Mouse (Mus musculus): ENCODE measurements around the gene Gm6902.
"Not testable (repeated sequence)": the region's sequence is repeated elsewhere in the genome, so short reads cannot be mapped to it uniquely, and the experiment has no call there.

The Gm6902 gene

DNA sequence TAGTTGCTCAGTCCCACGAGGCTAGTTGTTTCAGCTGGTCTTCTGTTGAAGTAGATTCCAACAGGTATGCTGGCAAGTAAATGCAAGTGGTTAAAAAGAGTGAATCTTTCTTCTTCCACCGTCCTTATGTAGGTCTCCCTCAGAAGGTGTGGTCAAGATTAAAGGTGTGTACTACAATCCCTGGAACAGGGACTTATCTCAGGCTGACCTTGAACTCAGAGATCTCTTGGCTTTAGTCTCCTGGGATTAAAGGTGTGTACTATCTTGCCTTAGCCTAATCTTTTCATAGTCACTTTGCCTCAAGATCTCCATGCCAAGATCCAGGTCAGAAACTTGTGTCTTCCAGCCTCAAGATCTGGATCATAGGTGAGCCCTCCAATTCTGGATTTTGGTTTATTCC, at the start of gene Gm6902:
Gene Gm6902, minus strand, starts transcription at position 101 of the 400 bp plus-strand sequence.
- DNase-seq (ENCODE audit: low spot score in 2 of 2) = not testable (repeated sequence)

DNA sequence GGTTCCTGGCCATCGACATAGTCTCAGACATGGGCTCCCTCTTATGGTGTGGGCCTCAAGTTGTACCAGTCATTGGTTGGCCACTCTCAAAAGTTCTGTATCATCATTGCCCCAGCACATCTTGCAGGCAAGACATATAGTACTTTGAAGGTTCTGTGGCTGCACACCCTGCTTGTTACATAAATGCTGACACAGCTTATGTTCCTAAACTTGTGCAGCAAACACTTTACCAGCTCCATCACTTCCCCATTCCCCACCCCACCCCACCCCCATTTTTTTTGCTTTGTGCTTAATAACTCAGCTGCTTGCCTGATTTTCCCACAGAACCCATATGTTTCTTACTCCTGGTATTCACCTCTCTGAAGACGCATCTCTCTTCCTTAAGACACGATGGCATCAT, 22.2 kb upstream of the Gm6902 start, which contains the start of gene Nlrp4e:
Gene Nlrp4e, plus strand, starts transcription at position 301 of the 400 bp plus-strand sequence.
- DNase-seq (ENCODE audit: low spot score in 2 of 2) = not testable (repeated sequence)

DNA sequence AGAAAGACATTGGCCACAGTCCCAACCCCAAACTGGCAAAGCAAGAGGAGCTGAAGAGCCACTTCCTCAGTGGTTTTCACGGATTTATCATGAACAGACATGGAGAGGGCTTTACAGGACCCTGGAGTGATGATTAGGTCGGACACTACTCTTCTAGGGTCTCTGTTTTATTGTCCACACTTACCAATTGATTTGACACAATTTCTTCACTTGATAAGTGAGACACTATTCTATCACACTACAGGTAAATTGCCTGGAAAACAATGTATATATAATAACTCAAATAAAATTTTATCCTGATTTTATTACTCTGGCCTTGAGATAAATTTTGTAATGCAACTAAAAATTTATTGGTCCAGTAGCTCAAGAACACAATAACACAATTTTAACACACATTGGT, 27.1 kb downstream of the Gm6902 start, which contains the start of gene Vmn1r166:
Gene Vmn1r166, minus strand, starts transcription at position 101 of the 400 bp plus-strand sequence.
- DNase-seq (ENCODE audit: low spot score in 2 of 2) = not testable (repeated sequence)
